Mouse (Mus musculus): Measurements from ENCODE around the gene Smg8.
"Not testable (repeated sequence)": the region's sequence is repeated elsewhere in the genome, so short reads cannot be mapped to it uniquely, and the experiment has no call there.

The Smg8 gene

GRCm38 (mm10) chr11:87086290-87086984, at the start of gene Smg8:
Gene Smg8, minus strand, starts transcription at chr11:87086774.
- ATAC-seq (ENCODE audit: low TSS enrichment): peak; percentile 97

GRCm38 (mm10) chr11:87136233-87136632, 49.7 kb upstream of the Smg8 start:
- no peak for ATAC-seq (ENCODE audit: low TSS enrichment)

GRCm38 (mm10) chr11:87126824-87127816, 40.5 kb upstream of the Smg8 start, which contains the start of gene Trim37:
Gene Trim37, plus strand, starts transcription at chr11:87127077.
- ATAC-seq (ENCODE audit: low TSS enrichment): peak; percentile 95

- no peak for ATAC-seq (ENCODE audit: low TSS enrichment)
Measured at GRCm38 (mm10) chr11:87126281-87126823, 39.8 kb upstream of the Smg8 start.

- ATAC-seq (ENCODE audit: low TSS enrichment): no peak
Measured at GRCm38 (mm10) chr11:87125562-87125961, 39.0 kb upstream of the Smg8 start.

GRCm38 (mm10) chr11:87121864-87122263, 35.3 kb upstream of the Smg8 start:
- ATAC-seq (ENCODE audit: low TSS enrichment): no peak

GRCm38 (mm10) chr11:87110172-87110909, 23.8 kb upstream of the Smg8 start:
- no peak for ATAC-seq (ENCODE audit: low TSS enrichment)

GRCm38 (mm10) chr11:87109519-87110171, 23.1 kb upstream of the Smg8 start:
- no peak; the same call in 1 of the 2 replicates for ATAC-seq (ENCODE audit: low TSS enrichment)

- ATAC-seq (ENCODE audit: low TSS enrichment): peak; percentile 98
Measured at GRCm38 (mm10) chr11:87108755-87109518, 22.4 kb upstream of the Smg8 start, which contains the start of gene Ska2. Gene Ska2, plus strand, starts transcription at chr11:87109234.

- ATAC-seq (ENCODE audit: low TSS enrichment): no peak
Measured at GRCm38 (mm10) chr11:87108409-87108754, 21.8 kb upstream of the Smg8 start, which contains the start of gene Prr11. Gene Prr11, minus strand, starts transcription at chr11:87108708.

GRCm38 (mm10) chr11:87087142-87087541, 568 bp upstream of the Smg8 start:
- no peak for ATAC-seq (ENCODE audit: low TSS enrichment)

GRCm38 (mm10) chr11:87085461-87085860, 1.1 kb downstream of the Smg8 start:
- no peak for ATAC-seq (ENCODE audit: low TSS enrichment)

- ATAC-seq (ENCODE audit: low TSS enrichment): no peak
Measured at GRCm38 (mm10) chr11:87083712-87084111, 2.9 kb downstream of the Smg8 start.

- peak; percentile 96 for ATAC-seq (ENCODE audit: low TSS enrichment)
Measured at GRCm38 (mm10) chr11:87073866-87074440, 12.6 kb downstream of the Smg8 start, which contains the start of gene Gdpd1. Gene Gdpd1, minus strand, starts transcription at chr11:87074062.

- ATAC-seq (ENCODE audit: low TSS enrichment): peak; percentile 93
Measured at GRCm38 (mm10) chr11:87073343-87073865, 13.2 kb downstream of the Smg8 start.

- no peak for ATAC-seq (ENCODE audit: low TSS enrichment)
Measured at GRCm38 (mm10) chr11:87062087-87062486, 24.5 kb downstream of the Smg8 start.

GRCm38 (mm10) chr11:87060410-87060809, 26.2 kb downstream of the Smg8 start:
- ATAC-seq (ENCODE audit: low TSS enrichment): no peak

GRCm38 (mm10) chr11:87056286-87056685, 30.3 kb downstream of the Smg8 start:
- no peak for ATAC-seq (ENCODE audit: low TSS enrichment)

- ATAC-seq (ENCODE audit: low TSS enrichment): not testable (repeated sequence)
Measured at GRCm38 (mm10) chr11:87048900-87049299, 37.7 kb downstream of the Smg8 start.

Measured in frontal cortex, adult (tissue).